Mouse (Mus musculus): ENCODE results near the gene Tdrkh. TPM values are rescaled to one million over a fixed set of nuclear protein-coding genes. Genes with fewer than 3 reads are reported as not detected.

The Tdrkh gene
- polyA plus RNA-seq, 1 experiment from 2014 or later = 8.6 TPM

DNA sequence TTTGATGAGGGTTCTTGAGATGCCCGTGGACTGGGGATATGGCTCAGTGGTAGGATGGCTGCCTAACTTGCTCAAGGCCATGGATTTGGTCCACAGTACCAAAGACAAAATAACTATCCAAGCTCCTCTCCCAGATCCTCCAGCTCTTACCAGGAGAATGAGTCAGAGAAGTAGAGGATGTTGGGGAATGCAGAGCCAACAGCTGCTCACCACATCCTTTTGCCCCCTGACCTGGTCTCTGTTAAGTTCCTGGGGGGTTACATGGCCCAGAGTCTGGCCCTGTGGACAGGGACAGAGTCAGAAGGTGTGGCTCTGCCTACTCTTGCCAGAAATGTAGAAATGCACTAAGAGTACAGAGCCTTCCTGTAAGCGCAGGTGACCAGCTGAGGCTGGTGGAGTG lies 46.8 kb downstream of the Tdrkh start:
- Histone ChIP-seq H3K27ac (no peak overlapping the region), H3K9ac (replicated peaks) (no peak overlapping the region), H3K36me3 (no peaks in the 10 kb centered on the region), H3K9me3 (no peaks in the 10 kb centered on the region), H3K4me3 (replicated peaks) (no peak overlapping the region), H3K4me2 (no peak overlapping the region), H3K27me3 (peaks cover 10% of the 10 kb centered on the region), H3K4me1 (replicated peaks) (peaks cover 14% of the 10 kb centered on the region)
- WGBS = 90% methylated on average over 2 of the region's 2 CpGs
- no peak for ATAC-seq (ENCODE audit: insufficient number of reproducible peaks, insufficient read depth, low FRiP score, low TSS enrichment, low read depth)

DNA sequence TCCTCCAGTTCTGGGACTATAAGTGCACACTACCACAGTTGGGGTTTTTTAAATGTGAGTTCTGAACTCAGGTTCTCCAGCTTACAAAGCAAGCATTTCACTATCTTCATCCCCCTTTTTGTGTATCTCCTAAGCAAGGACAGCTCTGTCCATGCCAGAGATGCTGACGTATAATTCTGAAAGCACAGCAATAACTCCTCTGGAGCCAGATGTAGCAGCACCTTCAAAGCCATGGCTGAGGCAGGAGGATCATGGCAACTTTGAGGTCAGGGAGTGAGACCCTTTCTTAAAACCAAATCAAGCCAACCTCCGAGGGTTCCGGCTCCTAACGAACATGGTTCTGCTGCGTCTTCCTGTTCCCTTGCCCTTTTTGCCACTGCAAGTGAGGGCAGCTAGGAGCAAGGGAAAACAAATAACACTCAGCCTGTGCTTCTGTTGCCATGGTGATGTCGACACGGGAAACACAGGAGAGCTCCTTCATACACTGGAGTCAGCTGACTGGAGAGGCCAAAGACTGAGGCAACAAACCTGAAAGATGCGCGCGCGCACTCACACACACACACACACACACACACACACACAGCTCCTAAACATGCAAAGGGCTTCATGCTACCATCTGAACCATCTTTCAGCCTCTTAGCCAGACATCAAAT lies 51.0 kb downstream of the Tdrkh start:
- Histone ChIP-seq H3K9me3 (no peaks in the 10 kb centered on the region), H3K27me3 (no peaks in the 10 kb centered on the region), H3K4me2 (no peak overlapping the region), H3K4me1 (replicated peaks) (peaks cover 20% of the 10 kb centered on the region), H3K4me3 (replicated peaks) (no peak overlapping the region), H3K9ac (replicated peaks) (no peak overlapping the region), H3K27ac (no peak overlapping the region), H3K36me3 (no peaks in the 10 kb centered on the region)
- no peak for ATAC-seq (ENCODE audit: insufficient number of reproducible peaks, insufficient read depth, low FRiP score, low TSS enrichment, low read depth)
- 57% methylated on average over 11 of the region's 11 CpGs for WGBS

DNA sequence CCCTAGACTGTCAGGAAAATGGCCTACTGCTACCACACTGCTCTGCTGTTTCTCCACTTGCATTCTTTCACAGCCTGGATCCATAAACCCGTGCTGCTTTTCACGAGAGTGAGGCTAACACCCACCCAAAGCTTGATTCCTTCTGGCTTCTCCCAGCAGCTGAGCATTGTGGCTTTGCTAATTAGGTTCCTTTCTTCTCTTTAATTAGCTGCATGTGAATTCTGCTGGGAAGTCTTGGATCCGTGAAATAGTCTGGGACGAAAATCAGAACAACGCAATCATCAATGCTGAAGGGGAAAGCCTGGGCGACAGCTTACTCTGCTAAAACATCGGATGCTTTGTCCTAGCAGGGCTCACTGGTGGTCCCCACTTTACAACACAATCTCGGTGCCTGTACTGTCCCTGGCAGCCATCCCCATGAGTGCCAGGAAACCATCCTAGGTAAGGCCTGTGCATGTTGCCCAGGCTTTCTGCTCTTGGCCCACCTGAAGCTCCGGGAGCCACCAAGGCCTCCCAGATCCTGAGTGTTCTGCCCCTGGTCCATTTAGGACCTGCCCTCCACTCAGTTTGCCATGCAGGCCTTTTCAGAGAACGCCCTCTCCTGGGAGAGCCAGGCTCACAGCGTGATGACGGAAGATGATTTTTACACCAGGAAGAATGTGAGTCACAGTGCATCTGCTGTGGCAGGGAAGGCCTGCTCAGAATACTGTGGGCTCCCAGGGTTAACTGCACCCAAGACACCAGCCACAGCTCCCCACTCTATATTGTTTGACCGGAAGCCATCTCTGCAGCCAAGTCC lies 52.8 kb downstream of the Tdrkh start:
- H3K4me1 ChIP-seq (replicated peaks) = peaks cover 21% of the 10 kb centered on the region
- ATAC-seq (ENCODE audit: insufficient number of reproducible peaks, insufficient read depth, low FRiP score, low TSS enrichment, low read depth) = no peak
- H3K36me3 ChIP-seq = no peaks in the 10 kb centered on the region
- H3K4me2 ChIP-seq = no peak overlapping the region
- WGBS = 48% methylated on average over 13 of the region's 13 CpGs
- no peaks in the 10 kb centered on the region for H3K27me3 ChIP-seq
- peak overlapping the region; percentile 60; the same call in 1 of the 2 replicates for H3K27ac ChIP-seq
- no peaks in the 10 kb centered on the region for H3K9me3 ChIP-seq
- no peak overlapping the region for H3K4me3 ChIP-seq (replicated peaks)
- H3K9ac ChIP-seq (replicated peaks) = no peak overlapping the region

DNA sequence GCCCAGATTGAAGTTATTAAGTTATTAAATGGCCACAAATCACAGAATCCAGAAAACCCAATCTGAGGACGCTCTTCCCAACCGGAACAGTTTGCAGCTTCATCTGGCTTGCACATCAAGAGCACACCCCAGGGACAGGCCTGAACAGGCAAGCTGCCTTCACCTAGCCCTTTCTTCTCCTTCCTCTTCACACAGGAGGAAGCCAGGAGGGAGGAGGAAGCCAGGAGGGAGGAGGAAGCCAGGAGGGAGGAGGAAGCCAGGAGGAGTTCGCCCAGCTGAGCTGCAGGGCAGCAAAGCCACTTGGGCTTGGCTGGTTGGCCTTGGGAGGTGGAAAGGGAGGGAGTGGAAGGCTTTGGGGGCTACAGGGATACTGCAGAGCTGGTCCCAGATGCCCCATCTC lies 55.9 kb downstream of the Tdrkh start:
- Histone ChIP-seq H3K9ac (replicated peaks) (no peak overlapping the region), H3K4me3 (replicated peaks) (no peak overlapping the region), H3K36me3 (no peaks in the 10 kb centered on the region), H3K4me2 (no peak overlapping the region), H3K27me3 (no peaks in the 10 kb centered on the region), H3K27ac (no peak overlapping the region), H3K9me3 (no peaks in the 10 kb centered on the region), H3K4me1 (replicated peaks) (peaks cover 31% of the 10 kb centered on the region)
- WGBS = 33% methylated on average over 3 of the region's 3 CpGs
- no peak for ATAC-seq (ENCODE audit: insufficient number of reproducible peaks, insufficient read depth, low FRiP score, low TSS enrichment, low read depth)

DNA sequence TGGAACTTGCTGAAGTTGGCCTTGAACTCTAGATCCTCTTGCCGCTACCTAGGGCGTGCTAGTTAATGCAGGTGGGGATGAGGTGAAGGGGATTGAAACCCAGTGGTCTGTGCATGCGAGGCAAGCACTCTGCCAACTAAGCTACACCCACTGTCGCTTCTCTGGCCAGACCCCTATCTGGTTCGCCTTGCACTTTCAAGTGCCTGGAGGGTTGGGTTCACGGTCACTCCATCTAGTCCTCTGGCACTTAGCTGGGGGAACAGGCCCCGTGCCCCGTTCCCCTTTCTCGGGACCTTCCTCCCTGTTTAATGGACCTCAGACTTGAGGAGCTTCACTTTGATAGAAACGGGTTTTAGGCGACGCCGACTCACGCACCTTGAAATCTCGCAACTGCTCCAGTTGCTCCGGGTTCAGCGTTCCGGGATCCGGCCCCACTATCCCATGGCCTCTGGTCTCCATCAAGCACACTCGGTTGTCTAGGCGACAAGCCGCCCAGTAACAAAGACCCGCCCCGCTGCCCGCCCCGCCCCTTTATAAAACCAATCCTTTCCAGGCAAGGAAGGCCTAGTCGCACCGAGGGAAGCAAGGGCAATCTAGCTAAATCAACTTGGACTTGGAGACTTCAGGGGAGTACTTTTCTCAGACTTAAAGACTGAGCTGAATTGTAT lies 59.5 kb downstream of the Tdrkh start:
- no peaks in the 10 kb centered on the region for H3K36me3 ChIP-seq
- H3K9ac ChIP-seq (replicated peaks) = no peak overlapping the region
- peak overlapping the region; percentile 59 for H3K4me2 ChIP-seq
- no peaks in the 10 kb centered on the region for H3K9me3 ChIP-seq
- WGBS = 7% methylated on average over 28 of the region's 28 CpGs
- peak overlapping the region; percentile 66; the same call in 1 of the 2 replicates for H3K27ac ChIP-seq
- peak; percentile 66 for ATAC-seq (ENCODE audit: insufficient number of reproducible peaks, insufficient read depth, low FRiP score, low TSS enrichment, low read depth)
- peaks cover 23% of the 10 kb centered on the region for H3K4me1 ChIP-seq (replicated peaks)
- peaks cover 3% of the 10 kb centered on the region; the same call in 1 of the 2 replicates for H3K27me3 ChIP-seq
- H3K4me3 ChIP-seq (replicated peaks) = peak overlapping the region; percentile 26

DNA sequence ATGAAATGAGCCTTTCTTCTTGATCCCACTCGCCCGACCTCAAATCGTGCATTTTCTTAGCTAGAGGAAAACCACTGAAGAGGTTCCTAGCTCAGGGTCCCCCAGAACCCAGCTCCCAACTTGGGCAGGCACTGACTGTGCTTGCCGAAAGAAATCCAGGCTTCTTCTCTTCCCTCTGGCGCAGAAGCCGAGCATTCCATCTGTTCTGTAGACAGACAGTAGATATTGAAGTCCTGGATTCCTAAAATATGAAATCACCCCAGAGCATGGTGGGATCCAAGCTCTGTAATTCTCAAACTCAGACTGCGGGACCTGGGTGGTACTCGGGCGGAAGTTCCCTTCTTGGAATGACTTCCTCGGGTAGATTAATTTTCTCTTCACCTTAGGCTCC lies 60.0 kb downstream of the Tdrkh start:
- H3K27me3 ChIP-seq = peaks cover 8% of the 10 kb centered on the region
- peak overlapping the region; percentile 59 for H3K4me2 ChIP-seq
- no peaks in the 10 kb centered on the region for H3K36me3 ChIP-seq
- 47% methylated on average over 10 of the region's 10 CpGs for WGBS
- no peak overlapping the region for H3K4me3 ChIP-seq (replicated peaks)
- H3K27ac ChIP-seq = peak overlapping the region; percentile 66; the same call in 1 of the 2 replicates
- no peaks in the 10 kb centered on the region for H3K9me3 ChIP-seq
- no peak for ATAC-seq (ENCODE audit: insufficient number of reproducible peaks, insufficient read depth, low FRiP score, low TSS enrichment, low read depth)
- H3K9ac ChIP-seq (replicated peaks) = no peak overlapping the region
- H3K4me1 ChIP-seq (replicated peaks) = peaks cover 27% of the 10 kb centered on the region

DNA sequence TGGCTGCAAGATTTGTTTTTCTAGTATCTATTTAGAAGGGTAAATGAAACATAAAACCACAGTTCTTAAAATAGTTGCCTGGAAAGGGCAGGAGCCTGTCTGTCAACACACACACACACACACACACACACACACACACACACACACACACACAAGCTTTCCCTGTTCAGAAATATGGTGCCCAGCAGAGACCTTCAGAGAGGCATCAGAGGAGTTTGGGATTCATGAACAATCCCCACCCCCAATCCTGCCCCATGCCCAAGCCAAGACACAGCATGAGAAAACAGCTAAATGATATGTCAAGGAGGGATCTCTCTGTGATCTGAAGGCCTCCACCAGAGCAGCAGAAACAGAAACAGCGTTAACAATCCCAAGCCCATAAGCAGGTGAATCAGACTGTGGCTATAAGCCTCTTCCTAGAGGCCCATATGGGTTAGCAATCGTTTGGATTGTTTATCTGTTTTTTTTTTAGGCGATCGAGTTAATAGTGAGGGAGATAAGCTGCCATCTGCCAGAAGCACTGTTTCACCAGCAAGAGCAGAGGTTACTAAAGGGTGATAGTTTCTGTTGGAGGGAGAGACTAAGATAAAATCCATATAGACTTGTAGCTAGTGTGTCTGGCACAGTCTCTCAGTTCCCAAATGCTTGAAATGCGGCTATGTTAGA lies 60.6 kb downstream of the Tdrkh start:
- H3K36me3 ChIP-seq = no peaks in the 10 kb centered on the region
- no peaks in the 10 kb centered on the region for H3K9me3 ChIP-seq
- WGBS = 63% methylated on average over 5 of the region's 5 CpGs
- H3K4me2 ChIP-seq = no peak overlapping the region
- ATAC-seq (ENCODE audit: insufficient number of reproducible peaks, insufficient read depth, low FRiP score, low TSS enrichment, low read depth) = no peak
- peaks cover 14% of the 10 kb centered on the region for H3K27me3 ChIP-seq
- H3K4me3 ChIP-seq (replicated peaks) = no peak overlapping the region
- peaks cover 32% of the 10 kb centered on the region for H3K4me1 ChIP-seq (replicated peaks)
- H3K9ac ChIP-seq (replicated peaks) = no peak overlapping the region
- H3K27ac ChIP-seq = no peak overlapping the region

DNA sequence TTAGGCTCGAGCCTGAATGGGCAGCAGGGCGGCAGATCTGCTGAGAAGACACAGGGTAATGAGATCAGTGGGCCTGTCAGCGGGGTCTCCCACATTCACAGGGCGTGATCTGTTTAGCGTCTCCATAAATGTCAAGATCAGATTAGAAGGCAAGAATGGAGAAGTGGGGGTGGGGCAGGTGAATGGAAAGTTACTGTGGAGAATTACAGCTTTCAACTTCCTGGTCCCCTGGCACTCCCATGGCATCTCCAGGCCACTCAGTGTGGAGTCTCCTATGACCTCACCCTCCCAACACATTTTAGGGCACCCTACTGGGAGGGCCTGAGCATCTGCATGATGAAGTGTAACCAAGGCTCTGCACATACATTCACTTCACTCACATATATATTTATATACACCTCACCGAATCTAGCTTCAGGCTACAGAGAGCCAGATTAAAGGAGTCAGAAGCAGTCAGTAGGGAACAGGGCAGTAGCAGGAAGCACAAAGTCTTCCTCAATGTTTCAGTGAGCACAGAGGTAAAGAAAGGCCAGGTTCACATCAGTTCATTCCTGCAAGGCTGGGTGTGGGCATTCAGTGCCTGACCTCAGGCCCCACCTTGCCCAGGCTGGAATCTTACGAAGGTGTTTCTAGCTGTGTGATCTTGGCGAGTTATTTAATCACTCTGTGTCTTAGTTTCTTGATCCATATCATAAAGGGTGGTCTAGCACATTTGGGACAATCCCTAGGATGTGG lies 63.4 kb downstream of the Tdrkh start:
- Histone ChIP-seq H3K4me3 (replicated peaks) (no peak overlapping the region), H3K4me2 (no peak overlapping the region), H3K9me3 (no peaks in the 10 kb centered on the region), H3K27ac (no peak overlapping the region), H3K27me3 (peaks cover 42% of the 10 kb centered on the region), H3K36me3 (no peaks in the 10 kb centered on the region), H3K4me1 (replicated peaks) (peaks cover 39% of the 10 kb centered on the region), H3K9ac (replicated peaks) (no peak overlapping the region)
- no peak for ATAC-seq (ENCODE audit: insufficient number of reproducible peaks, insufficient read depth, low FRiP score, low TSS enrichment, low read depth)
- WGBS = 31% methylated on average over 8 of the region's 8 CpGs

DNA sequence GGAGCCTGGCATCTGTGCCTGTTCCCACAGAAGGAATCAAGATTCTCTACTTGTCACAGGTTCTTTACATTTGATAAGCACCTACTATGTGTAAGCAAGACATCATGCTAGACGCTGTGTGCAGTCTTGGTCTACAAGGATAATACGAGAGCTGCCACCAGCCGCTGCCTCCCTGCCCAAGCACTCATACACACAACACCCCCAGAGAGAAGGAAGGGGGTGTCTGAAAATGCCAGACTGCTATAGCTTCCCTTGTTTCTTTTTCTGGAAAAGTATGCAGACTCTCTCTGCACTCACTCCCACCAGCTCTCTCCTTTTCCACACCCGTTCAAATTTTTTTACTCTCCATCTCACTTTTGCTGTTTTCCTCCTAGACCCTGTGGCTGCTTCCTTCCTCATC lies 64.4 kb downstream of the Tdrkh start:
- Histone ChIP-seq H3K4me1 (replicated peaks) (peaks cover 36% of the 10 kb centered on the region), H3K27me3 (peaks cover 49% of the 10 kb centered on the region), H3K36me3 (no peaks in the 10 kb centered on the region), H3K4me2 (no peak overlapping the region), H3K4me3 (replicated peaks) (no peak overlapping the region), H3K9ac (replicated peaks) (no peak overlapping the region), H3K9me3 (no peaks in the 10 kb centered on the region), H3K27ac (no peak overlapping the region)
- 52% methylated on average over 4 of the region's 4 CpGs for WGBS
- ATAC-seq (ENCODE audit: insufficient number of reproducible peaks, insufficient read depth, low FRiP score, low TSS enrichment, low read depth) = no peak

DNA sequence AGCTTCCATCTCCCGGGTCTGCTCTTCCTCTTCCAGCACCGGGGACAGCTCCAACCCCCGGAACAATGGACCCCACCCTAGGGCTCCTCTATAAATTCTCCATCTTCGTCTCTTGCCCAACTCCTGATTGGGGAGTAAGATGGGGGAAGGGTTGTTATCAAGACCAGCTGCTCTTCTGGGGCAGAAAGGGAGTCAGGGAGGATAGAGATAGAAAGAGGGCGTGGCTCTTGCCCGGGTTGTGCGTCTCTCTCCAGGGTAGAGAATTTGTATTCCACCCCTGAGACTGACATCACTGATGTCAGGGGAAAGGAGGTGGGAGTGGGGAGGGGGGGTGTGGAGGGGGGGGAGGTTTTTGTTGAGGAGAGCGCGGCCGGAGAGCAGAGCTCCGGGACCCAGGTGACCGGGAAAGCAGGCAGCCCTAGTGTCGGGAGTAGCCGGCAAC lies 64.9 kb downstream of the Tdrkh start, which contains the start of gene Celf3:
Gene Celf3 (plus strand): TSS at position 315 of the 442 bp plus-strand sequence.
- ATAC-seq (ENCODE audit: insufficient number of reproducible peaks, insufficient read depth, low FRiP score, low TSS enrichment, low read depth) = no peak
- Histone ChIP-seq H3K36me3 (no peaks in the 10 kb centered on the region), H3K27ac (no peak within 1 kb of the TSS), H3K4me3 (replicated peaks) (no peak within 1 kb of the TSS), H3K4me1 (replicated peaks) (peaks cover 31% of the 10 kb centered on the region), H3K4me2 (peak within 1 kb of the TSS; percentile 32), H3K9me3 (no peaks in the 10 kb centered on the region), H3K27me3 (peaks cover 49% of the 10 kb centered on the region), H3K9ac (replicated peaks) (no peak within 1 kb of the TSS)
- WGBS = under 1% methylated on average over 13 of the region's 14 CpGs
